In the genomic region with DNA sequence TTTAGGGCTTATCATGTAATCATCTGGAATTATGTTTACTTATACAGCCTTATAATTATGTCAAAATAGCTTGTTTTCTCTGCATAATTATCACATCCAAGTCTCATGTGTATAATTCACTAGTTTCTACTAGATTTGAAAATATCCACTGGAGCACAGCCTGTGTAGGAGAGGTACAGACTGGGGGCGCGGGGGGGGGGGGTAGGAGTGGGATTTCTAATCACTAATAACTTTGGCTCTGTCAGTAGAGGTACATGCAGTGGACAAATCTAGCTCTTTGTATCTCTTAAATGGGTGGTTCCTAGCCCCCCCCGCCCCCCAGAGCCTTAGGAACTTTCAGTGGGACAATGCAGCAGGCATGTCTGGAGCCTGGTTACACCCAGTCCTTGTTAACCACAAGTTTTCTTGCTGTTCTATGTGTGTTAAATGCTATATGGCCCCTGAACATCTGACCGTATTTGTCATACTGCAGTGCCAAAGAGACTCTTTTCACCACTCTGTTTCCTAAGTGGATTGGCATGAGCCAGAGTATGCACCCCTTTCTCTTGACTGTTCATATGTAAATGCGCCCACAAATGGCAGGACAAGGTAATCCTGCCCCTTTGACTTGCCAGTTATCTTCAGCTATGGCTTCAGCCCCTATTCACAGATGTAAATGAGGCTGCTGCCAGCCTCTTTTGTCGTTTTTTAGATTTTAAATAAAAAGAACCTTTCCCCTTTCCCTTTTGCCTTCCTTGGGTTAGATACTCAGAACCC, we compare ENCODE assay signal across 13 mouse cellular contexts.
A peak's percentile ranks its signal among the peaks of the same experiment; 100 is the strongest.
DNase-seq lines count a peak whose midpoint lies in the region; ATAC-seq lines count a peak whose summit lies in the region.
"Had no signal": no experiment of that assay in that cellular context is flagged by ENCODE, and none has a peak within 500 bp of the region (broad histone marks: within the 10 kb centered on the region; RNA-seq: fewer than 3 reads in every experiment).

No protein-coding gene starts in this region.

- DNase-seq in heart, postnatal 14 days = no peak
- peak; percentile 44 for DNase-seq in R1 (ENCODE audit: low read depth, low spot score)
- no peak for DNase-seq in layer of hippocampus, adult 9-10 months (ENCODE audit: low spot score)
- DNase-seq in Muller cell, postnatal 12 days (ENCODE audit: inconsistent ontology term) = no peak
- DNase-seq: cerebellum, adult 11-12 months; kidney, postnatal 4 days; lung, postnatal 14 days; spleen, adult 18-20 months had no signal

- no peaks in the 10 kb centered on the region for H3K27me3 ChIP-seq in heart, embryonic 14.5 days (ENCODE audit: control insufficient read depth, insufficient read depth, low read length)
- H3K27me3 ChIP-seq in forebrain, embryonic 13.5 days = no peaks in the 10 kb centered on the region
- H3K27me3 ChIP-seq in midbrain, embryonic 13.5 days = peaks cover 18% of the 10 kb centered on the region; the same call in 1 of the 2 replicates

- peak overlapping the region; percentile 56 for H3K9ac ChIP-seq in heart, embryonic 14.5 days (ENCODE audit: low read length)
- H3K9ac ChIP-seq in forebrain, embryonic 13.5 days = 0 out of 2 replicates have a peak overlapping the region, but pooled peaks have one; percentile 8
- H3K9ac ChIP-seq in midbrain, embryonic 13.5 days (replicated peaks) = no peak overlapping the region

- no peak for ATAC-seq in heart, embryonic 14.5 days (ENCODE audit: insufficient number of reproducible peaks, insufficient read depth, low FRiP score, low read depth)
- peak; percentile 84 for ATAC-seq in forebrain, embryonic 13.5 days
- peak; percentile 89 for ATAC-seq in midbrain, embryonic 13.5 days
- no peak for ATAC-seq in erythroblast, adult 5-6 weeks (replicated peaks; ENCODE audit: low FRiP score, poor library complexity, severe bottlenecking)

- peaks cover 26 to 62% of the 10 kb centered on the region in 2 experiments for H3K4me1 ChIP-seq in heart, embryonic 14.5 days (ENCODE audit: control insufficient read depth in 2 of 2, insufficient read depth in 2 of 2, low read length in 2 of 2)
- H3K4me1 ChIP-seq in forebrain, embryonic 13.5 days = peaks cover 33% of the 10 kb centered on the region
- H3K4me1 ChIP-seq in midbrain, embryonic 13.5 days (replicated peaks) = peaks cover 21% of the 10 kb centered on the region

- H3K4me2 ChIP-seq in heart, embryonic 14.5 days (ENCODE audit: low read length) = peak overlapping the region; percentile 59
- peak overlapping the region; percentile 43 for H3K4me2 ChIP-seq in forebrain, embryonic 13.5 days
- peak overlapping the region; percentile 26; the same call in 1 of the 2 replicates for H3K4me2 ChIP-seq in midbrain, embryonic 13.5 days (replicated peaks)

- peak overlapping the region; percentile 95 to 96 for H3K27ac ChIP-seq in heart, embryonic 14.5 days (replicated peaks in 1 of 2; ENCODE audit: control insufficient read depth in 1 of 2, insufficient read depth in 1 of 2, low read depth in 2 of 2, low read length in 2 of 2)
- peak overlapping the region; percentile 65 for H3K27ac ChIP-seq in forebrain, embryonic 13.5 days
- H3K27ac ChIP-seq in midbrain, embryonic 13.5 days = peak overlapping the region; percentile 30; the same call in 1 of the 2 replicates
- H3K27ac ChIP-seq: limb, embryonic 10.5 days had no signal

- no peaks in the 10 kb centered on the region for H3K9me3 ChIP-seq in heart, embryonic 14.5 days (ENCODE audit: control insufficient read depth, low read length)
- H3K9me3 ChIP-seq in forebrain, embryonic 13.5 days (replicated peaks) = no peaks in the 10 kb centered on the region
- no peaks in the 10 kb centered on the region for H3K9me3 ChIP-seq in midbrain, embryonic 13.5 days
- H3K9me3 ChIP-seq: limb, embryonic 10.5 days had no signal

- no peak overlapping the region for H3K4me3 ChIP-seq in heart, embryonic 14.5 days (ENCODE audit: control insufficient read depth in 1 of 2, insufficient read depth in 1 of 2, low read depth in 1 of 2, low read length in 2 of 2)
- no peak overlapping the region for H3K4me3 ChIP-seq in forebrain, embryonic 13.5 days
- no peak overlapping the region for H3K4me3 ChIP-seq in midbrain, embryonic 13.5 days (replicated peaks)
- H3K4me3 ChIP-seq: limb, embryonic 10.5 days had no signal

- intact Hi-C loops in heart, postnatal 14 days (cut with DNase I) = no loop called here

- H3K36me3 ChIP-seq in heart, embryonic 14.5 days (ENCODE audit: control insufficient read depth, insufficient read depth, low read length) = no peaks in the 10 kb centered on the region
- no peaks in the 10 kb centered on the region for H3K36me3 ChIP-seq in forebrain, embryonic 13.5 days (ENCODE audit: poor library complexity, severe bottlenecking)
- H3K36me3 ChIP-seq in midbrain, embryonic 13.5 days = no peaks in the 10 kb centered on the region
- H3K36me3 ChIP-seq: limb, embryonic 10.5 days had no signal

- 32% methylated on average over 6 of the region's 6 CpGs for WGBS in heart, embryonic 14.5 days
- WGBS in forebrain, embryonic 13.5 days = 10% methylated on average over 6 of the region's 6 CpGs
- 15% methylated on average over 6 of the region's 6 CpGs for WGBS in midbrain, embryonic 13.5 days

Comparison
In these comparisons a context has a peak if more than half of its experiments do, and no peak if none do; other contexts are left out.
1. ATAC-seq: peak in forebrain, embryonic 13.5 days (single experiment) and midbrain, embryonic 13.5 days (single experiment); none in heart, embryonic 14.5 days (single experiment) and erythroblast, adult 5-6 weeks (single experiment).
2. H3K27ac ChIP-seq: peak in every context shown above with its lines; median percentile 96 in heart, embryonic 14.5 days; 65 in forebrain, embryonic 13.5 days; 30 in midbrain, embryonic 13.5 days.
3. Peak in every context shown above with its lines, with median percentiles within 50 percentile points of each other: H3K4me2 ChIP-seq.